Mouse (Mus musculus): ENCODE results near the gene Atg16l1.

Gene Atg16l1

GRCm38 (mm10) chr1:87828926-87829580, 73.4 kb downstream of the Atg16l1 start:
- DNase-seq (ENCODE audit: low spot score in 2 of 2): no peak

GRCm38 (mm10) chr1:87829621-87830211, 74.0 kb downstream of the Atg16l1 start:
- DNase-seq (ENCODE audit: low spot score in 2 of 2): no peak

- no peak for DNase-seq (ENCODE audit: low spot score in 2 of 2)
These were observed 80.8 kb downstream of the Atg16l1 start for GRCm38 (mm10) chr1:87836453-87836852.

GRCm38 (mm10) chr1:87837018-87837417, 81.3 kb downstream of the Atg16l1 start:
- DNase-seq (ENCODE audit: low spot score in 2 of 2): no peak

GRCm38 (mm10) chr1:87840411-87841208, 84.9 kb downstream of the Atg16l1 start:
- no peak for DNase-seq (ENCODE audit: low spot score in 2 of 2)

All from right cerebral cortex, adult 2 months (tissue).